ENCODE assay signal across 21 mouse cellular contexts in the genomic region with DNA sequence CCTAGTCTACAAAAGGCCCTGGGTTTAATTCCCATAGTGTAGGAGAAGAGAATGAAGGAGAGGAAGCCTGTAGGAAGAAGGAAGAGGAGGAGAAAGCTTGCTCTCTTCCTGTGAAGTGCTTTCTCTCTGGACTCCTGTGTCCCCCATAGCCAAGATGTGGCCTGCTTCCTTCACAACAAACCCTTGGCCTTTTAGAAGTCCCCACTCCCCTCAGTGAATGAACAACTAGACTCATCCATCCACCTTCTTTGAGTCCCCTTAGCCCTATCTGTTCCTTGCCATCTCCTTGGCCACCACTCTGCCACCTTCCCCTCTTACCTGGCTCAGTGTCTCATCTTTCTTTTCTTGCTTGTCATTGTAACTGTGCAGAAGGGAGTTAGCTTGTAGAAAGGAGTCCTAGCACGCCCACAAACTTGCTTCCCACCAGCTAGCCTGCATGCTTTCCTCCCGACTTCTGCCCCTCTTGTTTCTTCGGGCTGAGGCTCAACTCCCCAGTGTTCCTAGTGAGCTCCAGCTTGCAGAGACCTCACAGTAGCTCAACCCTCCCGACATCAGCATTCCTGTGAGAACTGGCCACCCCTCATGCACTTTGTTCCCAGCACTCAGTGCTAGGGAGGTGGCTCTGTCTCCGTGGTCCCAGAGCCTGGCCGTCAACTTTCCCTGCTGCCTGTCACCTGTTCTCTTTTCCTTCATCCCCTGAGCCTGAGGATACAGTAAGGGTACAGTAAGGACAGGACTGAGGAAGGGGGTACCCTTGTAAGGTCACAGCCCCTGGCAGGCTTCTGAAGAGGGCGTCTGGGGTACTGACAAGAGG. TPM values are rescaled to one million over a fixed set of nuclear protein-coding genes. Genes with fewer than 3 reads are reported as not detected.
DNase-seq lines count a peak whose midpoint lies in the region; ATAC-seq lines count a peak whose summit lies in the region.
"Had no signal": no experiment of that assay in that cellular context is flagged by ENCODE, and none has a peak within 500 bp of the region (broad histone marks: within the 10 kb centered on the region; RNA-seq: fewer than 3 reads in every experiment).

No protein-coding gene starts in this region.

- peak overlapping the region; percentile 26; the same call in 1 of the 2 replicates for H3K27ac ChIP-seq in embryonic facial prominence, embryonic 10.5 days (replicated peaks)
- H3K27ac ChIP-seq in intestine, embryonic 16.5 days (ENCODE audit: low read length) = no peak overlapping the region
- H3K27ac ChIP-seq in liver, embryonic 15.5 days (replicated peaks) = peak overlapping the region; percentile 78
- H3K27ac ChIP-seq: heart, adult 2 months; hindbrain, postnatal 0 days; limb, embryonic 13.5 days had no signal

- peak; percentile 60 for ATAC-seq in intestine, embryonic 16.5 days
- 0 out of 2 replicates have a peak, but pooled peaks have one; percentile 13 for ATAC-seq in liver, embryonic 15.5 days (ENCODE audit: insufficient read depth)
- ATAC-seq in erythroid progenitor cell, adult 5-6 weeks (replicated peaks; ENCODE audit: low FRiP score, poor library complexity, severe bottlenecking) = no peak
- ATAC-seq: CD4-positive, CD25-positive, alpha-beta regulatory T cell, adult 4 months; forebrain, embryonic 14.5 days had no signal

- no peak overlapping the region for H3K4me2 ChIP-seq in intestine, embryonic 16.5 days (ENCODE audit: low read depth, low read length)
- peak overlapping the region; percentile 50 for H3K4me2 ChIP-seq in liver, embryonic 15.5 days
- H3K4me2 ChIP-seq: limb, embryonic 13.5 days; midbrain, embryonic 11.5 days had no signal

- H3K36me3 ChIP-seq in embryonic facial prominence, embryonic 10.5 days (replicated peaks) = no peaks in the 10 kb centered on the region
- no peaks in the 10 kb centered on the region for H3K36me3 ChIP-seq in intestine, embryonic 16.5 days (ENCODE audit: control insufficient read depth, insufficient read depth, low read length)
- 0 out of 2 replicates have a peak, but pooled peaks cover 3% of the 10 kb centered on the region for H3K36me3 ChIP-seq in liver, embryonic 15.5 days (replicated peaks)
- H3K36me3 ChIP-seq: limb, embryonic 13.5 days had no signal

- H3K9me3 ChIP-seq in embryonic facial prominence, embryonic 10.5 days = no peaks in the 10 kb centered on the region
- no peaks in the 10 kb centered on the region for H3K9me3 ChIP-seq in intestine, embryonic 16.5 days (ENCODE audit: control insufficient read depth, low read length)
- no peaks in the 10 kb centered on the region for H3K9me3 ChIP-seq in liver, embryonic 15.5 days (replicated peaks)
- H3K9me3 ChIP-seq: limb, embryonic 13.5 days had no signal

- whole genome bisulfite sequencing in embryonic facial prominence, embryonic 10.5 days = 39% methylated on average over 7 of the region's 7 CpGs
- WGBS in intestine, embryonic 16.5 days = 46% methylated on average over 7 of the region's 7 CpGs
- WGBS in liver, embryonic 15.5 days (ENCODE audit: insufficient replicate concordance) = 34% methylated on average over 7 of the region's 7 CpGs

- peak; percentile 29 to 37 for DNase-seq in kidney, adult 8-10 months
- DNase-seq in kidney, postnatal 10 days = no peak
- DNase-seq in embryonic facial prominence, embryonic 10.5 days (ENCODE audit: low spot score) = no peak
- DNase-seq in frontal cortex, postnatal 36 days (ENCODE audit: low spot score in 2 of 2) = no peak
- DNase-seq: cerebellum, adult 2 months; lung, postnatal 4 days; right cerebral cortex, adult 18-20 months; spleen, adult 18-20 months had no signal

- H3K4me3 ChIP-seq in embryonic facial prominence, embryonic 10.5 days = no peak overlapping the region
- H3K4me3 ChIP-seq in intestine, embryonic 16.5 days (ENCODE audit: low read length) = no peak overlapping the region
- peak overlapping the region; percentile 36 for H3K4me3 ChIP-seq in liver, embryonic 15.5 days (replicated peaks)
- H3K4me3 ChIP-seq: heart, adult 2 months; limb, embryonic 13.5 days; myocyte had no signal

- H3K4me1 ChIP-seq in embryonic facial prominence, embryonic 10.5 days = peaks cover 8% of the 10 kb centered on the region; the same call in 1 of the 2 replicates
- no peaks in the 10 kb centered on the region for H3K4me1 ChIP-seq in intestine, embryonic 16.5 days (ENCODE audit: control insufficient read depth, insufficient read depth, low read length)
- no peaks in the 10 kb centered on the region; the same call in 1 of the 2 replicates for H3K4me1 ChIP-seq in liver, embryonic 15.5 days (replicated peaks)

- H3K9ac ChIP-seq in intestine, embryonic 16.5 days (ENCODE audit: low read depth, low read length) = no peak overlapping the region
- peak overlapping the region; percentile 5; the same call in 1 of the 2 replicates for H3K9ac ChIP-seq in liver, embryonic 15.5 days
- H3K9ac ChIP-seq: limb, embryonic 13.5 days had no signal

- H3K27me3 ChIP-seq in embryonic facial prominence, embryonic 10.5 days (replicated peaks; ENCODE audit: low read depth, poor library complexity, severe bottlenecking) = no peaks in the 10 kb centered on the region; the same call in 1 of the 2 replicates
- H3K27me3 ChIP-seq in intestine, embryonic 16.5 days (replicated peaks; ENCODE audit: control insufficient read depth, insufficient read depth, low read length) = no peaks in the 10 kb centered on the region
- H3K27me3 ChIP-seq in liver, embryonic 15.5 days = no peaks in the 10 kb centered on the region
- H3K27me3 ChIP-seq: limb, embryonic 13.5 days had no signal

RNA-seq across cellular contexts. Expression of a gene that starts 1.4 kb away (rescaled TPM):
- not detected in 2 replicates for polyA plus RNA-seq in embryonic facial prominence, embryonic 10.5 days (2016; fragmentation: Nextera tagmentation; extraction: Ambion mirVana)
- polyA plus RNA-seq in intestine, embryonic 16.5 days (2015; fragmentation: Nextera tagmentation; extraction: Ambion mirVana) = 1.1 and 1.4 TPM in 2 replicates
- 47.0 and 60.4 TPM in 2 replicates for polyA plus RNA-seq in liver, embryonic 15.5 days (2015; fragmentation: Nextera tagmentation; extraction: Ambion mirVana)
- not detected in 2 replicates for total RNA-seq in erythroid progenitor cell, adult 5-6 weeks (2015; ENCODE audit: low replicate concordance)
- total RNA-seq in erythroid progenitor cell, adult 5-6 weeks (2017; ENCODE audit: low replicate concordance) = not detected in 2 replicates
- total RNA-seq: hindbrain, postnatal 0 days; MEL; neutrophil, adult 5-6 weeks had no signal
- polyA plus RNA-seq: CD4-positive, CD25-positive, alpha-beta regulatory T cell, adult 4 months; forebrain, embryonic 14.5 days; heart, postnatal 0 days; limb, embryonic 13.5 days; midbrain, embryonic 11.5 days had no signal

RNA-seq across cellular contexts. Expression of a gene that starts 43.8 kb away (rescaled TPM):
- 6.3 and 8.3 TPM in 2 replicates for polyA plus RNA-seq in embryonic facial prominence, embryonic 10.5 days (2016; fragmentation: Nextera tagmentation; extraction: Ambion mirVana)
- polyA plus RNA-seq in intestine, embryonic 16.5 days (2015; fragmentation: Nextera tagmentation; extraction: Ambion mirVana) = 2.1 and 2.2 TPM in 2 replicates
- polyA plus RNA-seq in liver, embryonic 15.5 days (2015; fragmentation: Nextera tagmentation; extraction: Ambion mirVana) = 5.7 and 6.0 TPM in 2 replicates
- 2.5 and 8.8 TPM in 2 replicates for total RNA-seq in erythroid progenitor cell, adult 5-6 weeks (2015; ENCODE audit: low replicate concordance)
- 4.7 and 5.8 TPM in 2 replicates for total RNA-seq in erythroid progenitor cell, adult 5-6 weeks (2017; ENCODE audit: low replicate concordance)

Comparison
In these comparisons a context has a peak if more than half of its experiments do, and no peak if none do; other contexts are left out.
1. DNase-seq: peak in kidney, adult 8-10 months (2 of 2); none in kidney, postnatal 10 days (single experiment), embryonic facial prominence, embryonic 10.5 days (single experiment) and frontal cortex, postnatal 36 days (0 of 2).
2. RNA of a gene that starts 1.4 kb away (polyA plus RNA-seq): 47.0 to 60.4 TPM in liver, embryonic 15.5 days; 1.1 to 1.4 TPM in intestine, embryonic 16.5 days and not detected in embryonic facial prominence, embryonic 10.5 days; every median in the first group is over 10 times any median in the second.